Mouse (Mus musculus) splenic B cell, adult 2 months (primary cell): ENCODE data around the gene Axin1.

ENCODE experiments used
- DNase-seq: peaks from one replicate; pipeline ENCODE4 v3.0.0-alpha.2; 2011; ENCODE audit warnings: low read depth, low spot score
- H3K27me3 ChIP-seq: 2 replicates; pipeline ENCODE4 v1.6.1; 2012; ENCODE audit warnings: mild to moderate bottlenecking, low read length, moderate library complexity, mixed read lengths; ENCODE audit not compliant: control insufficient read depth, poor library complexity, insufficient read depth, severe bottlenecking
- H3K36me3 ChIP-seq: 2 replicates; pipeline ENCODE4 v1.6.1; 2012; ENCODE audit warnings: mild to moderate bottlenecking, low read length, moderate library complexity, mixed read lengths; ENCODE audit not compliant: control insufficient read depth, poor library complexity, insufficient read depth, severe bottlenecking

The Axin1 gene

DNA sequence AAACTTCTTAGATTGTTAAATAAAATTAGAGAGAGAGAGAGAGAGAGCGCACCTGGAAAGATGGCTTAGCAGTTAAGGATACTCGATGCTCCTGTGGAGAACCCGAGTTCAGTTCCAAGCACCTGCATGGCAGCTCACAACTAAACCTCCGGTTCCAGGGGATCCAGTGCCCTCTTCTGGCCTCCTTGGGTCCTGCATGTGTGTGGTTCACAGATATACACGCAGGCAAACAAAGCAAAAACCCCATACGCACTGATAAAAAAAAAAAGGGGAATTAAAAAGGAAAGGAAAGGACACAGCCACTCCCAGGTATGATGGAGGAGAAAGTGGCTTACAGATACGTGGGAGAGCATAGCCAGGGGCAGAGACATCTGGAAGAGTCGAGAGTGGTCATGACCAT is 94.4 kb downstream of the Axin1 start:
- Histone ChIP-seq H3K36me3 (no peaks in the 10 kb centered on the region), H3K27me3 (no peaks in the 10 kb centered on the region)
- peak; percentile 53 for DNase-seq

DNA sequence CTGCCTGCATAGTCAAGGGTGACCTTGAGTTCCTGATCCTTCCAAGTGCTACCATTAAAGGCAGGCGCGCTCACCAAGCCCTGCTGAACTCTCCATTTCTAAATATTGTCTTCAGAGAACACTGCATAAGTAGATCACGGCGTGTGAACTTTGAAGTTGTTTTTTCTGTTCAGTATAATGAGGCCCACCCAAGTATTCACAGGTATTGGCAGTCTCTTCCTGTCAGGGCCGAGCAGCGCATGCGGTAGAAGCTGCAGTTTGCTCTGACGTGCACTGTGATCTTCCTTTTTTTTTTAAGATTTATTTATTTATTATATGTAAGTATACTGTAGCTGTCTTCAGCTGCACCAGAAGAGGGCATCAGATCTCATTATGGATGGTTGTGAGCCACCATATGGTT is 95.9 kb downstream of the Axin1 start:
- Histone ChIP-seq H3K27me3 (no peaks in the 10 kb centered on the region), H3K36me3 (no peaks in the 10 kb centered on the region)
- no peak for DNase-seq

- no peak for DNase-seq
- H3K36me3 ChIP-seq, result no peaks in the 10 kb centered on the region
- no peaks in the 10 kb centered on the region for H3K27me3 ChIP-seq
These were observed 96.8 kb downstream of the Axin1 start for GRCm38 (mm10) chr17:26235077-26235815.

DNA sequence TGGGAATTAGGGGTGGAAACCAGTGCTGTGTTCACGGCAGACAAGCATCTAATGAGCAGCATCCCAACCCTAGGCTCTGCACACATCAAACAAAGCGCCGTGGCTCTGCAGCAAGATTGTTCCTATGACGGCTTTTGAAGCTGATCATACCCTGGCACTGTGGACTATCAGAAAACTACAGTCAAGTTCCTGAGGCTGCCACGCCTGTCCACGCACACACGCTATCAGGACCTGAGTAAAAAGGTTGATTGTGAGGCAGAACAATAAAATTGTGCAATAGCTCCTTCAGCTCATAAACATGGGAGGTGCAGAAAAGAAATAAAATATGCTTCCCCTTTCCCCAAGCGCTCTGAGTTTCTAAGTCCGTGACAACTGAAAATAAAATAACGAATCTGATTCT is 99.2 kb downstream of the Axin1 start:
- Histone ChIP-seq H3K36me3 (no peaks in the 10 kb centered on the region), H3K27me3 (no peaks in the 10 kb centered on the region)
- DNase-seq, result no peak

- Histone ChIP-seq H3K27me3 (no peaks in the 10 kb centered on the region), H3K36me3 (no peaks in the 10 kb centered on the region)
- no peak for DNase-seq
These were observed 101.1 kb downstream of the Axin1 start for GRCm38 (mm10) chr17:26239551-26239950.

GRCm38 (mm10) chr17:26240120-26240790 is 101.8 kb downstream of the Axin1 start:
- Histone ChIP-seq H3K36me3 (no peaks in the 10 kb centered on the region), H3K27me3 (no peaks in the 10 kb centered on the region)
- DNase-seq, result no peak

DNA sequence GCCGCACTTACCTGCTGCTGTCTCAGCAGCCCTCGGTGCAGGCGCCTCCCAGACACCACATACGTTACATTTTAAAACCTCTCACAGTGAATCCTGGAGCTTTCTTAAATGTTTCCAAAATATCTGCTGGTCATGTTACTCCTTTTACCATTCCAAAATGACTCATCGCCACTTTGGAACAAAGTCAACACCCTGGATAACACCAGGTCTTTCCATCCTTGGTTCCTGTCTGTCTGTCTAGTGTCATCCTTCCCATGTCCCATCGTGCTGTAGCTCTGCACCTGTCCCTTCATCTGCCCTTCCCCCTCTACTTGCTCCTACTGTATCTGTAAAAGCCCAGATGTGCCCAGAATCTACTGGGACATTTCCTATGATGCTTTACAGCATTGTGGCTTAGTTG is 102.5 kb downstream of the Axin1 start:
- no peak for DNase-seq

DNA sequence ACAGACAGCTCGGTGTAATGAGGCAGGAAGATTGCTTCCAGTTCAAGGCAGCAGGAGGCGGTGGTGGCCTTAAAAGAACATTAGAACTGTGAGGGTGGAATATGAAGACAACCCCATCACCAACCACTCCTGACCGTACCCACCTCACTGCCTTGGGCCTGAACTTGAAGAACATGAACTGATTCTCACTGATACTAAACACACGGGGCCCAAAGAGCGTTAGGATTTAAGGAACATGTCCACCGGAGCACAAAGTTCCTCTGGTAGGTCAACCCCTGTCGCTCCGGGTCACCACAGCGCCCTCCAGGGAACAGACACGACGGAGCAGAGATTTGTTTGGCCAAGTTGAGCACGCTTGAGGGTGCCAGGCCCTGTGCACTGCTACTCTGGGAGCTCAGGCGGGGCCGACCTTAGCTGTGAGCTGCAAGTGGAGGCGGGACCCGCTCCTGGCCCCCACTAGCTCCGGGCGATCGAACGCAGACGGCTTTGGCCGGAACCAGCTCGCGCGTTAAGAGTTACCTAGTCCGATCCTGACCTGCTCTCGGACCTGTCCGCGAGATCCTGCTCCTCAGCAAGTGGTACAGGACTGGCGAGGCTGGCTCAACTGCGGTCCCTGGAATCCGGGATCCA is 105.1 kb downstream of the Axin1 start:
- DNase-seq, result peak; percentile 77
- Histone ChIP-seq H3K27me3 (no peaks in the 10 kb centered on the region), H3K36me3 (no peaks in the 10 kb centered on the region)

More for the DNA sequence above, 102.5 kb downstream of the Axin1 start:
- Histone ChIP-seq H3K27me3 (no peaks in the 10 kb centered on the region), H3K36me3 (no peaks in the 10 kb centered on the region)

- Histone ChIP-seq H3K36me3 (no peaks in the 10 kb centered on the region), H3K27me3 (no peaks in the 10 kb centered on the region)
- peak; percentile 96 for DNase-seq
These were observed 105.8 kb downstream of the Axin1 start, which contains the start of gene Fam234a for GRCm38 (mm10) chr17:26244101-26244841. Gene Fam234a, minus strand, starts transcription at chr17:26244242.
